Mouse (Mus musculus): ENCODE measurements around the gene Slc51a. TPM values are rescaled to one million over a fixed set of nuclear protein-coding genes. Genes with fewer than 3 reads are reported as not detected.

Gene Slc51a
- polyA plus RNA-seq (2015; fragmentation: Nextera tagmentation; extraction: Ambion mirVana), result 3.0 and 3.9 TPM in 2 replicates

DNA sequence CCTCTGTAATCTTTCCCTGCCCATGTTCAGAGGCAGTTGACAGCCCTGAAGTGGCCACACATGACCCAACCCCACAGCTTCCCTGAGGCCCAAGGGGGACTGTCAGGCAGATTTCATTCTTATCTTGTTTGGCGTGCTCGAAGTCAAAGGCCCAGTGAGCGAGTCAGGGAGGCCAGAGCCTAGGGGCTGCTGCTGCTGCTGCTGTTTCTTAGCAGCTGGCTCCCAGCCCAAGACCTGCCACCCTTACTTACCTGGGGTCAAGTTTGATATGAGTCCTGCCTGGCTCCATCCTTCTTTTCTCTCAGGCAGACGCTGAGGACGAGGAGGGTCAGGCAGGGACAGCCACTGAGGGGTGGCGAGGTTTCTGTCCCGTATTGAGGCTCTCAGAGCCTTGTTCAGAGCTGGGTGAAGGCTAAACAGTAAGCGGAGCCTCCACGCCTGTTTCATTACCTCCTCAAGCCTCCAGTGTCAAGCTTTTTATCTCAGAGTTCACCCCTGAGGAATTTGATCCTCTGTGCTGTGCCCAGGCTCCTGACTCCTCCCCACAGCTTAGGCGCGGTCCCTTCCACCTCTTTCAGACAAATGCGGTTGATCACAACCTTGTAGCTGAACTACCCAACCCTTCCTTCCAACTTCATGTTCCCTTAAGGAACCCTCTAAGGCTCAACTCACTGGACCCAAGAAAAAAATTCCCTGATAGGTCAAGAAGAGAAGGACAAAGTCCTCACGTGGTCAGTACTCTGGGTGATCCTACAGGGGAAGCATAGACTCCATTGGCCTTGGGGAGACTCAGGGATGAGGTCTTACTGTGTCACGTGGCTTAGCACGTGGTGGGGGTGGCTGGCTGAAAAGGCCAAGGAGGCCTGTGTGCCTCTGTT, at the start of gene Slc51a:
TSS of gene Slc51a (minus strand) at position 646 of the 878 bp plus-strand sequence.
- peaks cover 21% of the 10 kb centered on the region for H3K4me1 ChIP-seq (ENCODE audit: insufficient read depth, low read length)
- no peaks in the 10 kb centered on the region for H3K36me3 ChIP-seq (ENCODE audit: insufficient read depth, low read length)
- no peak within 1 kb of the TSS for H3K4me3 ChIP-seq (ENCODE audit: low read length)
- ATAC-seq (ENCODE audit: low FRiP score, low TSS enrichment), result no peak
- no peak within 1 kb of the TSS for H3K27ac ChIP-seq (ENCODE audit: low read length)
- no peaks in the 10 kb centered on the region for H3K27me3 ChIP-seq (ENCODE audit: insufficient read depth, low read length)
- H3K9me3 ChIP-seq (ENCODE audit: low read length), result no peaks in the 10 kb centered on the region
- 29% methylated on average over 15 of the region's 15 CpGs for WGBS
- no peak within 1 kb of the TSS for H3K4me2 ChIP-seq (replicated peaks; ENCODE audit: low read depth, low read length)
- no peak within 1 kb of the TSS; the same call in 1 of the 2 replicates for H3K9ac ChIP-seq (replicated peaks; ENCODE audit: low read length)

DNA sequence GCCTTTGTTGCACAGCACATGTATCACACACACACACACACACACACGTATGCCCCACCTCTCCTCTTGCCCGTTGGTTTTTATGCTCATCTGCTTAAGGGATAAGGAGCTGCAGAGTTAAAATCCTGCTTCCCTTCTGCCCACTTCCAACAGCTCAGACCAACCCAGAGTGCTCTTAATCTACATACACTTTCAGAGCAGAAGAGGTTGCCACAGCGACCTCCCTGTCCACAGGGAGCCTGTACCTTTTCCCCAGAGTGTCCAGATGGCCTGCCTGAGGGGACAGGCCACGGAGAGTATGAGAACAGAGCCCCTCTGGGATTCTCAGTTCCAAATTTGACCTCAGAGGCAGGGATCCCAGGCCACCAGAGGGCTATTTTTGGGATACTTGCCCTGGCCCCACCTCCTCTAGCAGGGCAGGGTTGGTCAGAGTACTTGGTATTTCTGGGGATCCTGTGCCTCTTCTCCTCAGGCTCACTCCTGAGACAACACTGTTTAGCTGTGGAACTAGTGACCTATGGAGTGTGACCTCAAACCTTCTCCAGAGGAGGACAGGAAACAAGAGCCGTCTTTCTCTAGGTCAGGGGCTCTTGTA, 47.6 kb upstream of the Slc51a start:
- ATAC-seq (ENCODE audit: low FRiP score, low TSS enrichment), result no peak
- H3K27ac ChIP-seq (ENCODE audit: low read length), result no peak overlapping the region
- no peaks in the 10 kb centered on the region for H3K36me3 ChIP-seq (ENCODE audit: insufficient read depth, low read length)
- H3K4me3 ChIP-seq (ENCODE audit: low read length), result no peak overlapping the region
- no peaks in the 10 kb centered on the region for H3K27me3 ChIP-seq (ENCODE audit: insufficient read depth, low read length)
- 29% methylated on average over 5 of the region's 5 CpGs for WGBS
- peaks cover 16% of the 10 kb centered on the region for H3K4me1 ChIP-seq (ENCODE audit: insufficient read depth, low read length)
- no peak overlapping the region for H3K9ac ChIP-seq (replicated peaks; ENCODE audit: low read length)
- H3K4me2 ChIP-seq (replicated peaks; ENCODE audit: low read depth, low read length), result no peak overlapping the region
- H3K9me3 ChIP-seq (ENCODE audit: low read length), result 0 out of 2 replicates have a peak, but pooled peaks cover 5% of the 10 kb centered on the region

DNA sequence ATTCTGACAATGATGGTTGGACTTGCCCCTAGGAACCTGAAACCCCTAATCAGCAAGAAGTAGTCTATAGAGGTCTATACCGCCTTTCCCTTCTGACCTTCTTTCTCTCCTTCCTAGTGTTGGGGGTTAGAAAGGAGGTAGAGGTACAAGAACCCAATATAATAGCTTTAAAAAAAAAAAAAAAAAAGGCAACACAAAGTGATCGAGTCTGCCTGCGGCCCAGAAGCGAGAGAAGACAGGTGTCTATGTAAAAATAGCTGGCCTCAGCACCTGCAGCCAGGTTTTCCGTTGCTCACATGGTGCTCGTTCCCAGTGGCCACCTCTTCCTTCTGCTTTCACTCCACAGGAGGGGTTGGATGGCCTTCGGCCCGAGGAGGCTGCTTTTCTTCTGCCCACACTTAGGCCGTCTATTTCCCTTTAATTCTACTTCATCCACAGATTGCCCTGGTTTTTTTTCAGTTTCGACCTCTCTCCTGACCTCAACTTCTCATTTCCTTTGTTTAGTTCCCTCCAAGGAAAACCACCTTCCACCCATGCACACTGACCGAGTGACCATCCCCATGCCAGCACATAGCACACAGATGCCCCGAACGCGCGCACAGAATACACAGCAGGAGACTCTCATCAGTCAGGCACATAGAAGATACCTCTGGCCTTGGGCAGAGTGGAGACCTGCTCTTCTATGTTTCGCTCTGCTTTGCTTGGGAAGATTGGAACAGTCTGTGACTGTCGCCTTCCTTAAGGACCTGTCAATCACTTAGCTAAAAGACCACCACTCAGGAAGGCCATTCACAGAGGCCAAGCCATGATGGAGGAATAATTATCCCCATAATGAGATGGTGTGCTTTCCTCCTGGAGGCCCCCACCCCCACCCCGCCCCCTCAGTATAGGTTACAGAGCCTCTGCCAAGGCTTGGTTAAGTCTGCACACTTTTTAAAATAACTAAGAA, 45.5 kb upstream of the Slc51a start:
- peaks cover 16% of the 10 kb centered on the region for H3K4me1 ChIP-seq (ENCODE audit: insufficient read depth, low read length)
- 0 out of 2 replicates have a peak, but pooled peaks cover 5% of the 10 kb centered on the region for H3K9me3 ChIP-seq (ENCODE audit: low read length)
- no peak overlapping the region for H3K4me3 ChIP-seq (ENCODE audit: low read length)
- H3K27ac ChIP-seq (ENCODE audit: low read length), result no peak overlapping the region
- ATAC-seq (ENCODE audit: low FRiP score, low TSS enrichment), result no peak
- H3K9ac ChIP-seq (replicated peaks; ENCODE audit: low read length), result no peak overlapping the region
- H3K4me2 ChIP-seq (replicated peaks; ENCODE audit: low read depth, low read length), result no peak overlapping the region
- no peaks in the 10 kb centered on the region for H3K36me3 ChIP-seq (ENCODE audit: insufficient read depth, low read length)
- 75% methylated on average over 18 of the region's 18 CpGs for WGBS
- H3K27me3 ChIP-seq (ENCODE audit: insufficient read depth, low read length), result no peaks in the 10 kb centered on the region

DNA sequence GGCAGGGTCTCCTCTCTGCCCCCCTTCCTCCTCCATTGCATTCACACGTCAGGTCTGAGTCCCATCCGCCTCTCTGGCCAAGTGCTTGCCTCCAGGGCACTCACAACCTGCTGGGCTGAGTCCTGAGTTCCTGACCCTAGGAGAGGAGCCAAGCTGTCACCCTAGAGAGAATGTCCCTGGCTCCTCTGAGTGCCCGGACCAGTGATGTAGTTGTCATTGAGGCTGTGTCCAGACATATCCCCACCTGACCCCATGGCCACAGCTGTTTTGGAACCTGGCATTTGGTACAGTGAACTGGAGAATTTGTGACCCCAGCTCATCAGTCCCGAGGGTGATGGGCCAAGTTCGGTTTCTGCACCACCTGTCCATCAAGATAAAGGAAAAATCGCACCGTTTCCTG, 39.2 kb upstream of the Slc51a start:
- no peak overlapping the region for H3K4me3 ChIP-seq (ENCODE audit: low read length)
- 0 out of 2 replicates have a peak, but pooled peaks cover 5% of the 10 kb centered on the region for H3K9me3 ChIP-seq (ENCODE audit: low read length)
- no peak overlapping the region for H3K9ac ChIP-seq (replicated peaks; ENCODE audit: low read length)
- no peak; the same call in 1 of the 2 replicates for ATAC-seq (ENCODE audit: low FRiP score, low TSS enrichment)
- WGBS, result 64% methylated on average over 7 of the region's 7 CpGs
- no peaks in the 10 kb centered on the region for H3K36me3 ChIP-seq (ENCODE audit: insufficient read depth, low read length)
- 0 out of 2 replicates have a peak, but pooled peaks cover 4% of the 10 kb centered on the region for H3K4me1 ChIP-seq (ENCODE audit: insufficient read depth, low read length)
- no peak overlapping the region for H3K4me2 ChIP-seq (replicated peaks; ENCODE audit: low read depth, low read length)
- no peak overlapping the region for H3K27ac ChIP-seq (ENCODE audit: low read length)
- H3K27me3 ChIP-seq (ENCODE audit: insufficient read depth, low read length), result no peaks in the 10 kb centered on the region

DNA sequence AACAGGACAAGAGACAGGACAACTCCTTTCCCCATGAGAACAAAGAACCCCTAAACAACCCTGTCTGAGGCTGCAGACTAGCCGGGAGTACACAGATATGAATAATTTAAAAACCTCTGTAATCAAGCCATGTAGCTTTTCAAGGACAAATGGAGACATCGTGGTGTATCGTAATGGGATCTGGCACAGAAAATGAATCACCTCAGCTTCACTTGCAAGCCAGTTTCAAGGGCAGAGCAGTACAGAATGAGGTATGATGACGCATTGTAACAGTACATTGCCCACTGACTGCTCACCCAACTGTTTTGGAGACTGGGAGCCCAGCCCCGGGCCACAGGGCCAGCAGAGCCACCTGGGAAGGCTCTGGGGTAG, 36.6 kb upstream of the Slc51a start:
- 45% methylated on average over 5 of the region's 5 CpGs for WGBS
- H3K4me2 ChIP-seq (replicated peaks; ENCODE audit: low read depth, low read length), result no peak overlapping the region
- no peak for ATAC-seq (ENCODE audit: low FRiP score, low TSS enrichment)

DNA sequence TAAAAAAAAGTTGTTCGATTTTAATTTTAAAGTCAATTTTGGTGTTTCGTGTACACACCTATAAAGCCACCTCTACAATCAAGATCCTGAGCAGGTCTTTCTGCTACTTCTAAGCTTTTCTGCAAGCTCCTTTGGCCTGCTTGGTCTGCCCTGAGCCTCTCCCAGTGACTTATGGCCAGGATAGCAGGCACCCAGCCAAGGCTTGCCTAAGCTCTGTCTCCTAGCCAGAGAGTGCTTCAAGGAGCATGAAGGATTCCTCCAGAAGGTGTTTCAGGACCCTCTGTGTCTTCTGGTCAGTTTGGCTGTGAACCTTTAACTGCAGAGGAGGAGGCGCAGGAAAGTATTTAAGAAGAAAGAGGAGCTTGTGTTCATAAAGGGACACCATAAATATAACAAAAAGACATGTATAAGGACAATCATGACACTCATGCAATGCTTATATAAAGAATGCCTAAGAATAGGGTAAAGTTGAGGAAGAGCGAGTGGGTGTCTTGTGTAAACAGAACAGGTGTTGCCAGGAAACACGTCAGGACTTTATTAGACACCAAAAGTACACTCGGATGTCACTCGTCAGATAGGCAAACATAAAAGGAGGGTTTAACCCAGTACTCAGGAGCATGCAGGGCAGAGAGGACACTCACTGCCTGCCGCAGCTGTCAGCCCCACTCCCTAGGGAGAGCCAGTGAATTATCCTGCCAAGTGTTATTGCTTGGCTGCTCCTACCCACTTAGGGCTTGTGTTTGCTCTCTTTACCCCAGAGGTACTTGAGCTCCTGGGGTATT, 36.0 kb upstream of the Slc51a start:
- no peaks in the 10 kb centered on the region for H3K9me3 ChIP-seq (ENCODE audit: low read length)
- ATAC-seq (ENCODE audit: low FRiP score, low TSS enrichment), result no peak
- H3K4me2 ChIP-seq (replicated peaks; ENCODE audit: low read depth, low read length), result no peak overlapping the region
- 44% methylated on average over 8 of the region's 8 CpGs for WGBS
- H3K9ac ChIP-seq (replicated peaks; ENCODE audit: low read length), result no peak overlapping the region
- no peak overlapping the region for H3K27ac ChIP-seq (ENCODE audit: low read length)
- H3K4me3 ChIP-seq (ENCODE audit: low read length), result no peak overlapping the region
- 0 out of 2 replicates have a peak, but pooled peaks cover 4% of the 10 kb centered on the region for H3K4me1 ChIP-seq (ENCODE audit: insufficient read depth, low read length)
- no peaks in the 10 kb centered on the region for H3K27me3 ChIP-seq (ENCODE audit: insufficient read depth, low read length)
- no peaks in the 10 kb centered on the region for H3K36me3 ChIP-seq (ENCODE audit: insufficient read depth, low read length)

More for the DNA sequence above, 36.6 kb upstream of the Slc51a start:
- Histone ChIP-seq H3K9ac (replicated peaks; ENCODE audit: low read length) (no peak overlapping the region), H3K4me3 (ENCODE audit: low read length) (no peak overlapping the region), H3K4me1 (ENCODE audit: insufficient read depth, low read length) (0 out of 2 replicates have a peak, but pooled peaks cover 4% of the 10 kb centered on the region), H3K36me3 (ENCODE audit: insufficient read depth, low read length) (no peaks in the 10 kb centered on the region), H3K27me3 (ENCODE audit: insufficient read depth, low read length) (no peaks in the 10 kb centered on the region), H3K27ac (ENCODE audit: low read length) (no peak overlapping the region), H3K9me3 (ENCODE audit: low read length) (no peaks in the 10 kb centered on the region)

DNA sequence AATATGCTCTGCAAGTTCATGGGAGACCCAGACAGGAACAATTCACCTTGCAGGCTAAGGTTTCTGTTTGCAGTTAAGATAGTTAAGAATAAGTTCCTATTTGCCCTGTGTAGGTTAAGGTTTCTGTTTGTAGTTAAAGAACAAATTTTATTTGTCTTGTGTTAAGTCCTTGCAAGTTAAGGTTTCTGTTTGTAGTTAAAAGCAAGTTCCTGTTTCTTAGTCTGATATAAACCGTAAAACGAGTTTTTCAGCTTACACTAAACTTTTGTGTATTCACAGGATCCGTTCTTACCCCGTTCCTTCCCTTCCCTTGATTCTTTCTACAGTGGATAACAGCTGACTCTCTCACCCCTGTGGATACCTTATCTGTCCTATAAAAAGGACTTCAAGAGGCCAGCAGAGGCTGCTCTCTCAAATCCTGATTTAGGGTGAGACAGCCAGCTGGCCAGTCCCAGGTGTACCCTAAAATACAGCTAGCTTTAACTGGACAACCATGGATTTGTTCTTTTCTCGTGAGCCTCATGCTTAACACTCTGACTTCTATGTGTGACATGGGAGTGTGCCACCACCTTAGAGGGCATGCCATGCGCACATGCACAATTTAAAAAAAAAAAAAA, 35.0 kb upstream of the Slc51a start:
- H3K4me1 ChIP-seq (ENCODE audit: insufficient read depth, low read length), result 0 out of 2 replicates have a peak, but pooled peaks cover 4% of the 10 kb centered on the region
- no peak overlapping the region for H3K9ac ChIP-seq (replicated peaks; ENCODE audit: low read length)
- H3K9me3 ChIP-seq (ENCODE audit: low read length), result no peaks in the 10 kb centered on the region
- ATAC-seq (ENCODE audit: low FRiP score, low TSS enrichment), result no peak
- WGBS, result 79% methylated on average over 6 of the region's 6 CpGs
- H3K4me2 ChIP-seq (replicated peaks; ENCODE audit: low read depth, low read length), result no peak overlapping the region
- no peak overlapping the region for H3K4me3 ChIP-seq (ENCODE audit: low read length)
- no peaks in the 10 kb centered on the region for H3K27me3 ChIP-seq (ENCODE audit: insufficient read depth, low read length)
- H3K36me3 ChIP-seq (ENCODE audit: insufficient read depth, low read length), result no peaks in the 10 kb centered on the region
- H3K27ac ChIP-seq (ENCODE audit: low read length), result no peak overlapping the region

DNA sequence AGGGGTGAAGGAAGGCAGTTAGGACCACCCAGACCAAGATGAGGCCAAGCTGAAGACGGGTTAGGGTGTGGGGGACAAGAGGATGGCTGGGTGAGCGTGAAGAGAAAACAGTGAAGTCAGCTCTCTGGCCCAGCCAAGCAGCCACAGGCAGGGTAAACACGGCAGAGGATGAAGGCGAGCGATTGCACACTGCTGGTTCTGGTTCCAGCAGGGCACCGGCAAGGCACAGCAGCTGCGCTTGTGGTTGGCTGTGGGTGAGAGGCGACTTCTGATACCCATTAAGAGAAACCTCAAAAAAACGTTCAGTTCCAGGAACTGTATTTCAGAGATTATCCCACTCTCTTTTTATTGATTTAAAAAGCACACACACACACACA, 32.7 kb upstream of the Slc51a start:
- Histone ChIP-seq H3K27ac (ENCODE audit: low read length) (no peak overlapping the region), H3K27me3 (ENCODE audit: insufficient read depth, low read length) (no peaks in the 10 kb centered on the region), H3K9me3 (ENCODE audit: low read length) (no peaks in the 10 kb centered on the region), H3K36me3 (ENCODE audit: insufficient read depth, low read length) (no peaks in the 10 kb centered on the region), H3K4me2 (replicated peaks; ENCODE audit: low read depth, low read length) (no peak overlapping the region), H3K4me3 (ENCODE audit: low read length) (no peak overlapping the region), H3K4me1 (ENCODE audit: insufficient read depth, low read length) (peaks cover 17% of the 10 kb centered on the region), H3K9ac (replicated peaks; ENCODE audit: low read length) (no peak overlapping the region)
- WGBS, result 51% methylated on average over 9 of the region's 9 CpGs
- no peak for ATAC-seq (ENCODE audit: low FRiP score, low TSS enrichment)
